Mouse (Mus musculus): ENCODE measurements around the gene Efcc1.

The Efcc1 gene

DNA sequence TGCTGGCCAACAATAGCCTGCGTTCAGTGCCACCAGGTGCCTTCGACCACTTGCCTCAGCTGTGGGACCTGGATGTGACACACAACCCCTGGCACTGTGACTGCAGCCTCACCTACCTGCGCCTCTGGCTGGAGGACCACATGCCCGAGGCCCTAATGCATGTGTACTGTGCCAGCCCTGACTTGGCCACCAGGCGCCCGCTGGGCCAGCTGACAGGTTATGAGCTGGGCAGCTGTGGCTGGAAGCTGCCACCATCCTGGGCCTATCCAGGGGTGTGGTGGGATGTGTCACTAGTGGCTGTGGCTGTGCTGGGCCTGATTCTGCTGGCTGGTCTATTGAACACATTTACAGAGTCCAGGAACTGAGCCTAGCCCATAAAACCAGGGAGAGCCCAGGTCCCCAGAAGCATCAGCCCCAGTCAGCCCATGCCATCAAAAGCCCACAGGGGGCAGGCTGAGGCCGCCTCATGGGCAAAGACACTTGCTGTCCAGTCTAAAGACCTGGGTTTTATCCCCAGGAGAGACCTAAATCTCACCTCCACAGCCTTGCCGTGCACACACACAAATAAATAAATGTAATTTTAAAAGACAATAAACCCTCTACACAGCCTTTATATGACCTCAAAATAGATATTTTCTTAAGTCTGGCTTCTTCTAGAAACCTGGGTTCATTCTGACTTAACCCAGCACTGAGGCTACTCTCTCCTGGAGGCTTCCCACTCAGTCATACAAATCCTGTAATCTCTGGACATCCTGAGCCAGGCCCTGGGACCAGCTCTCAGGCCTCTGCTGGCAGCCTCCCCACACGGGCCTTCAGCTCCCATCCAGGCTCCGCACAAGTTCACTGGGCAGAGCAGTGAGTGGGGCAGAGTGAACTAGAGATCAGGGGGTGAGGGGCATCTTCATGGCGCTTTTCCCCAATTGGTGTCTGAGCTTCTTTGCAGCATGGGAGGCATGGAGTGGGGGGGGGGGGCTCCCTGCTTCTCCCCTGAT, 48.8 kb downstream of the Efcc1 start:
- no peak for DNase-seq (ENCODE audit: low spot score)

DNA sequence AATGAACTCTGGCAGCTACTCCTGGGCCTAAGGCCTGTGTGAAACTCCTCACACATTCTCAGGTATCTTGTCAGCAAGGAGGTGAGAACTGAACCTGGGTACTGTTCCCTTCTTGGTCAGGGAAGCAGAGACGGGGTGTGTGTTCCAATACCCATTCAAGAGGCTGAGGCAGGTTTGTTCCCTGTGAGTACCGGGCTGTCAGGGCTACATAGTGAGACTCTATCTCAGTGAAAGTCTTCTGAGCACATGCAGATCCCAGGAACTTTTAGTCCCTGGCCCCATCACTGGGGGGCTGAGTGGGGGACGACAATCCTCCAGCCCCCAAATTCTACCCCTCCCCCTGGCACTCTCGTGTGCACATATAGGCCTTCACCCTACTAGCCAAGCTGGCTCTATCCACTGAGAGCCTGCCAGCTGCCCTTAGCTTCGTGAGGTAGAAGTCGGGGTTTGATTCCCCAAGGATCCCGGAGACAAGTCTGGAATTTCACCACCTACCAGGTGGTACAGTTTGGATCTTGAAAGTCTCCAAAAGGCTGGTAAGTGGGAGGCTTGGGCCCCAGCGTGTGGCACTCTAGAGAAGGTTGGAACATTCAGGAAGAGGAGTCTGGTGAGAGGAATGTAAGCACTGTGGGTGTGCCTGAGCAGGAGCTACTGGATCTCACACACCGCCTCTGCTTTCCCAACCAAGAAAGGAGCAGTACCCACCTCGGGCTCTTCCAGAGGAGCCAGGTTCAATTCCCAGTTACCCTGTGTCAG, 50.1 kb downstream of the Efcc1 start:
- no peak for DNase-seq (ENCODE audit: low spot score)

DNA sequence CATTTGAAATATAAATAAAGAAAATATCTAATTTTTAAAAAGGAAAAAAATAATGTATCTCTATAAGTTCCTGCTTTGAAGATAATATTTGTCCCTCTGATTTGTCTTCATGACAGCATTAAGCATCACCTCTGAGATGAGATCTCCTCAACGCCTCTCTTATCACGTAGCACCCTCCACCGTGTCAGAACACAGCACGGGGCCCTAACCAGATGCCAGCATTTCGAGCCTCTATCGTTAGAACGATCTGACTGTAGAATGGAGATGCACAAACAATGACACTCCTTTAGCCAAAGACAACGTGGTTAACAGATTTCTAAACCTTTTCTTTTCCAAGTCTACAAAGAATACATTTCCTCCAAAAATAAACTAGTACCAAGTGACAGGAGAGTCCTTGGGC, 53.4 kb downstream of the Efcc1 start:
- no peak for DNase-seq (ENCODE audit: low spot score)

DNA sequence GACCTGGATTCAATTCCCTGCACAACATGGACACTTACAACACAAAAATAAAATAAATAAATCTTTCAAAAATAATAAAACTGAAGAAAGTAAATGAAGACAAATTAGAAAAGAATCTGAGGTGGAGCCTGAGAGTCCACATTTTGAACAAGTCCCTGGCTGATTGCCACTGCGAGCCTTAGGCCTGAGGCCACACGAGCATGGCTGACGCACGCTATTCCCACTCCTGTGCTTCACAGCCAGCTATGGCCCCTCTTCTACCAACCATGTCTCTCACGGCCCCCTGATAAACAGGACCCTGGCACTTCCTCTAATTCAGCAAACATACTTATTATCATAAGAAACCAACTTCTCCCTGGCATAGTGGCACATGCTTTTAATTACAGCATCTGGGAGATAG, 56.0 kb downstream of the Efcc1 start:
- DNase-seq (ENCODE audit: low spot score) = no peak

DNA sequence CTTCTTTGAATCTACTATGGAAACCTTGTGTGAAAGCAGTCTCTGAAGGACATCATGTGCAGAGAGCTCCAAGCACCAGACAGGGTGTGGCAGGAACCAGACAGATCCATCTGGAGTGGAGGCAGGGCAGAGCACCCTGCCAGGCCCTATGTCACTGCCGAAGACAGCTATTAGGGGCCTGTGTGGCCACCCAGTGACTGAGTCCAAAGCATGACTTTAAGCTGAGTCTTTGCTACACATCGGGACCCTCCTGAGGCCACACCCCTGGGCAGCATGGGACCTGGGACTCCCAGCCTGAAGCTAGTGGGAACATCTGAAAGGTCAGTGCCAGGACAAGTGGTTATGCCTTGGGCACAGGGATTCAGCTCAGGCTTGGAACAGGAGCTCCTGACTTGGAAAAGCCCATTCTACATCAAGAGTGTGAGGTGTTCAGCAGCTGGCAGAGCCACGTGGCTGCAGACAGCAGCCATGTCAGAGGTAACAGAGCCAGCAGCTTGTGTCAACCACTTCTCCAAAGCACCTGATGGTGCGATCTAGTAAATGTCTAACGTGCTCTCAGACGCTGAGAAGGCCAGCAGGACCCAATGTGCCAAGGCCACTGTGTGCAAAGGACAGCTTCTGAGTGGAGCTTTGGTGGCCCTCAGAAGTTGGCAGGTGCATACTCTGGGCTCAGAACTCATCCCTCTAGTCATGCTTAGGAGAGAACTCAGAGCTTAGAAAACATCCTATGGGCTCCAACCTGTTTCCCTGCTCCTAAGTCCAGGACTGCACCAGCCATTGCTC, 56.6 kb downstream of the Efcc1 start:
- DNase-seq (ENCODE audit: low spot score) = no peak

DNA sequence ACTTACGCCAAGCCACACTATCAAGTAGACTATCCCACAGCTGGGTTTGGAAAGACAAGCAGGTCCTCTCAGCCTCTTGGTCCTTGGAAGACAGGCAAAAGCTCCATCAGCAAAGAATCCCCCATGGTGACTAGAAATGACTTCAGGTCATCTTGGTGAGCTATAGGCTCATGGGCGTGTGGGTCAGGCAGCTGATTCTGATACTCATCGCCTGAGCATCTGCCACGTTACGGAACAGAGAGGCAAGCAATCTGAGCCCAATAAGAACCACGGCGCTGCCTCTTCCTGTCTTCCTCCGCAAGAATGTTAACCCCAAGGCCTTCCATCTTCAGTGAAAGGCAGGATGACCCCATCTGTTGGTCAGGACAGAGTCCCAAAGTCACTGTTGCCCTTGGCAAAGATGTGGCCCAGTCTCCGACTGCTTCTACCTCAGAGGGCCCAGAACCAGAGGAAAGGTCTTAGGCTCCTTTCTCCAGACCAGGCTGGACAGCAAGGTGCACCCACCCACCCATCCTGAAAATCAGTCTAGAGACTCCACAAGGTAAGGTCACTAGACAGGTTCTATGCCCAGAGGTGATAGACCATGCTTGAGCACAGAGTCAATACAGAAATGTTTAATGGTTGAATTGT, 57.7 kb downstream of the Efcc1 start:
- DNase-seq (ENCODE audit: low spot score) = no peak

DNA sequence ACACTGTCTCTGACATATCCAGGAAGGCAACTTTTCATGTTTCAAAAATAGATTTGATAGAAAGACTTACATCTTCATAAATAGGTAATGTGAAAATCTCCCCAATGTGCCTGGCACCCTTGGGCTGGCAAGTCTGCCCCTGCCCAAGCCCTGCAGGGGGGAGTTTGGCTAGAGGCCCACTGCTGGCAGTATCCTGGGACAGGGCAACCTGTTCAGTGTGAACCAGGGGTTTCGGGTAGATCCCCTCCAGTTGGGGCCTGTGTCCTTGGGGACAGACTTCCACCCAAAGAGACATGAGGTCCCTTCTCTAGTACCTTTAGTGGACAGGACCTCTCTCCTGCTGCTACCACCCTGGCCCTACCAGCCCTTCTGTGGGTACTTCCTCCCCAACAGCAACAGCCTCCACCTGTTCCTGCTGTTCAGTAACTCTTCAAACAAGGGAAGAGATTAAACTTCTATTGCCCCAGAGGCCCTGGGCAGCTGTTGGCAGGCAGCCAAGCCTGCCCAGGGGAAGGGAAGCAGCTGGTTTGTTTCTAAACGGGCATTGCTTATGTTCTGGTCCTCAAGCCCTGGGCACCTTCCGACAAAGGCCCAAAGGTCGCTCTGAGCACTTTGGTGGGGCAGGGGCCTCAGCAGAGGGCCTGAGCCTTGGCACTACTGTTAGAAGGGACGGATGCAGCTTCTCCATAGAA, 58.4 kb downstream of the Efcc1 start:
- peak; percentile 57 for DNase-seq (ENCODE audit: low spot score)

DNA sequence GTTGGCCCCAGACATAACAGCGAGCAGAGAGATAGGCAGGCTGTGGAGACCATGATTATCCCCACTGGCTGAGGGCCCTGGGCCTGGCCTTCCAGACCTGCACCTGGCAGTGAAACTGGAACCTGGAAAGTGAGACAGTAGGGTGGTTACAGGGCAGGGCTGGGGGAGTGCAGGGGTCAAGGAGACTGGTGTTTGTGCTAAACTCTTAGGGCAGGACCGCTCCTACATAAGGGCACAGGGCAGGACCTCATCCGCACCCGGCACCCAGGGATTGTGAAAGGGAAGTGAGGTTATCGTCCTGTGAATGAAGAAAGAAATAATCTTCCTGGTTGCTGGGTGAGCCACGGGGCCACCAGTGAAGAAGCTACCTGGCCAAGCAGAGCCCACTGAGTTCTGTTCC, 59.1 kb downstream of the Efcc1 start:
- DNase-seq (ENCODE audit: low spot score) = no peak

DNA sequence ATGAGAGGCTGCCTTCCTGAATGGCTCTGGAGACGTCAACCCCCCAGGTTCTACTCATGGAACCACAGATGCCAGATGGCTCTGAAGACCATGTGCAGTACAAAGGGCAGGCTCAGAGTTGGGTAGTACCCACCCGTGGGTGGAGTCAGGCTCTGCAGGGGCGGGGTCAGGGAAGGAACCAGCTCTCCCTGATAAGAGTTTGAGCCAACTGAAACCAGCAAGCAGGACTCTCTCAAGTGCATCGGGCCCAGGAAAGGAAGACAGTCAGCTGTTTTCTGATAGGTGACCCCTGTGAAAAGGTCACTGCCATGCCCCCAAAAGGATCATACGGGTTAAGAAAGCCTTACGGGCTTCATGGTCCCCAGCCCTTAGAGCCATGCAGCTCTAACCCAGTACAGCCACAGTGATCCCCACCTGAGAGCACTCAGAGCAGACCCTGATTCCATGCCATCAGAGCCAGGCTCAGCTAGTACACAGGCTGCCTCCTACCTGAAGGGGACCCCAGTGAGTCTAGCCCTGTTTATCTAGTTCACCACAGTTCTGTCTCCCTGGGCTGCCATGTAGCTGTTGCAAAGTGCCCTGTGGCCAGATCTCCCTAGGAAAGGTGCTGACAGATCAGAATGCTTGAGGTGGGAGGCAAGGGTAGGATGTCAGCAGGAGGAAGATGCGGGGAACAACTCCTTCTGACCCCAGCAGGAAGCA, 60.3 kb downstream of the Efcc1 start:
- DNase-seq (ENCODE audit: low spot score) = no peak

DNA sequence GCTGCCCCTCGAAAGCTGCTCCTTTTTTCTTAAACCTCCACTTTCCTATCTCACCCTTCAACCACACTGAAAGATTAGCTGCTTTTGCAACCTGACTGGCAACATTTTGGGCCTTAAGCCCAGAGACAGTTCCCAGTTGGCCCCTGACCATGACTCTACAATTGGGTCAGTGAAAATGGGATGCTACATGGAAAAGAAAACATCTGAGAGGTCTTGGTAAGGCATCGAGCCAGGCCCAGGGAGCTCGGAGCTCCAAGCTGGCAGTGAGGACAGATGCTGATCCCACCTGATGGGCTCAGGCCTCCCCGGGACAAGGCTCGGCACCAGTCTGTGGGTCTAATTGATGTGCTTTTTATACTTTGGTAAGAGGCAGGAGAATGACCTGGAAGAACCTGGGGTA, 61.2 kb downstream of the Efcc1 start:
- no peak for DNase-seq (ENCODE audit: low spot score)

DNA sequence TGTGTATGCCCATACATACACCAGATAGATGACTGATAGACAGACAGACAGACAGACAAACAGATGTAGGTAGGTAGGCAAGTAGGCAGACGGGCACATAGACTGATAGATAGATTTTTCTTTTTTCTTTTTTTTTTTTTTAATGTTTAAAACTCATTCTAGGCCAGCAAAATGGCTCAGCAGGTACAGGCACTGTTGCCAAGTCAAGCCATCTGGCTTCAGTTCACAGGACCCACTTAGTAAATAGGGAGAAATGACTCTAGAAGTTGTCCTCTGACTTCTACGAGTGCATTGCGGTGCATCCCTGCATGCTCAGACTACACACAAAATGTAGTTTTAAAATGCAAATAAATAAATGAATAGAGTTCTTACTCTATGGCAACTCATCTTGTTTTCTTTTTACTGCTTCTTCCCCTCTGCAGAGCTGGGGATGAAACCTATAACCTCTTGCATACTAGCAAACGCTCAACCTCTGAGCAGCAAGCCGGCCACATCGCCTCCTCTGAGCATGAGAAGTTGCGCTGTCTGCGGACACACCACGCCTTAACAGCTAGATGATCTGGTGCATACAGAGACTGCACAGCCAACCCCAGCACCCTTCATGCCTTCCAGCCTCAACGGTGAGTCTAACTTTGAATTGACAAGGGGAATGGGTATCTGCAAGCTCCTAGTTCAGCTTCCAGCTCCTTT, 63.3 kb downstream of the Efcc1 start:
- no peak for DNase-seq (ENCODE audit: low spot score)

DNA sequence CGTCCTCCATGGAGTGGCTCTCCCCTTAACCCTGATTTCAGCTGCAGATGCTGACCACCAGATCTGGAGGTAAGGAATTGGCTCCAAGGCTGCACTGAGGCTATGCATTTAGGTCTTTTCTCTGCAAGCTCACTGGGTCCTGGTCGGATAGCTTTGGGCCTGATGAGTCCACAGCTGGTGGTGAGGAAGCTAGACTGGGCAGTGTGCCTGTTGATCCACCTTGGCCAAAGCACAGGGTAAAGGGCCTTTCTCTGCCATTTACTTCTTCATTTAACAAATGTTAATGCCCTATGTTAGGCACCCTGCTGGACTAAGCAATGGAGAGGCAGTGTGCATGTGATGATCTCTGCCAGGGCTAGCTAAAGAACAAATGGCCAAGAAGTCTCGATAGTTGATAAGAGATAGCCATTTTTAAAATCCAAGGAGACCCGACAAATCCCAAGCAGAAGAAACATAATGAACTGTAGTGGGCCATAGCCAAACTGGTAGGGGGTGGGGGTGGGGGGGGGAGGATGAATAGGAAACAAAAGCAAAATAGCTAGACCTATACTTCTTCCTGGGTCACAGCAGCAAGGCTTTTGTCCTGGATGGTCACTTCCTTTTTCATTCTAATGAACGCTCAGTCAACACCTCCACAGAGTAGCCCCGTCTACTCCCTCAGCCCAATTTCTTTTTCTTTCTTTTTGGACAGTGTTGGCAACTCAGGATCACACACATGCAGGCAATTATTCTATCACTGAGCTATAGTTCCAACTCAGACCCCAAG, 64.9 kb downstream of the Efcc1 start:
- DNase-seq (ENCODE audit: low spot score) = no peak

DNA sequence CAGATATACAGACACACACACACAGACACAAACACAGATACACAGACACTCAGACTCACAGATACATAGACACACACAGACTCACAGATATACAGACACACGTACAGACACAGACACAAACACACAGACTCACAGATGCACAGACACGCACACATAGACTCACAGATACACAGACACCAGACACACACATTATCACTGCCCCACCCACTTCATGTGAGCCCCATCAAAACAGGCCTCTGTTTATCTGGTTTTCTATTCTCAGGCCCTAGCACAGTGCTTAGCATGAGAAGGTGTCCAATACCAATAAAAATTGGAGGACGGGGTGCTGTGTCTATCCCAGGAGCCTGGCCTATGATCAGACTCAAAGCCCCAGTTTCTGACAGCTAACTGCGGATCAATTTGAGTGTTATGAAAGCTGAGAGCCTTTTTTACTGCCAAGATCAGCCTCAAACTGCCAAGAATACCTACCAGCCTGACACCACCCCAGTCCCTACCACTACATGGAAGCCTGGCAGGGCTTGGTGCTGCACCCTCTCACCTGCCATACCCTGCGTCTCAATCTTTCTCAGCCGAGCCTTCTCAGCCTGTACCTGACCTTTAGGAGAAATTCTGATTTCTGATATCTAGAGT, 65.7 kb downstream of the Efcc1 start:
- no peak for DNase-seq (ENCODE audit: low spot score)

DNA sequence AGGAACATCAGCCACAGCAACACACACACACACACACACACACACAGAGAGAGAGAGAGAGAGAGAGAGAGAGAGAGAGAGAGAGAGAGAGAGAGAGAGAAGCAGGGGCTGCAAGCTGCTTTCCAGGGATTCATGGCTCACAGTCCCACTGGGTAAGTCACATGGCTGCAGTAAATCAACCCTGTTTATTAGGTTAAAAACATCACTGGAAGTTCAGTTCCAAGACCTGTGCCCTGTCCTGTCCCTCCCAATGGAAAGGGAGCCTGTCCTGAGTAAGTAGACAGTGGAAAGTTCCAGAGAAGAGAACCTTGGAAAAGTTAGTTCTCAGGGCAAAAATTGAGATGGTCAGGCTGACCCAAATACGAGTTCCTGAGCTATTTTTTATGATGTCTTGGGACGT, 66.7 kb downstream of the Efcc1 start:
- no peak for DNase-seq (ENCODE audit: low spot score)

DNA sequence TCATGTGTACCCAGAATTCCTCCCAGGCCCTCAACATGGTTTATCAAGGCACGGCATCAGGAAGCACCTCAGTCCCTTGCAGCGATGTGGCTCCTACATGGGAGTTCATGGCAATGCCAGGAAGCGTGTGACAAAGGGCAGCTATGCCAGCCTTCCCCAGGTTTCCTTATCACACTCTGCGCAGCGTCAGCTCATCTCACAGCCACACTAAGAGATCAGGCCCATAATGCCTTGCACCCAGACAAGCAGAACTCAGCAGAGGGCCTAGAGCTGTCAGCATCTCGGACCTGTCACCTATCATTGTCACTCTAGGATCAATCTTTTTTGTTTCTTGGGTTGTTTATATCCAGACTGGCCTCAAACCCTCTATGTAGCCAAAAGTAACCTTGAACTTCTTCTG, 68.9 kb downstream of the Efcc1 start:
- no peak for DNase-seq (ENCODE audit: low spot score)

DNA sequence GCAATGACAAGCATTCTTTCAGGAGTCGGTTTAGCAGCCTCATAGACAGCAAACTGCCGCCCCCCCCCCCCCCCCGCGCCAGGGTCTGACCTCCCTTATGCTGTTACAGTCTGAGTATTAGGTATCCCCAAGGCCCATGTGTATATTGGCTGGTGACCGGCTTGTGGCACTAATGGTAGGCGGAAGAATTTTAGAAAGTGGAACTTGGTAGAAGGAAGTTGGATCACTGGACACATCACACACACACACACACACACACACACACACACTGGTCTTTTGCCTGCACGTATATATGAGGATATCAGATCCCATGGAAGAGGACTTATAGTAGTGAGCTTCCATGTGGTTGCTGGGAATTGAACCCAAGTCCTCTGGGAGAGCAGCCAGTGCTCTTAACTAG, 71.8 kb downstream of the Efcc1 start:
- no peak for DNase-seq (ENCODE audit: low spot score)

DNA sequence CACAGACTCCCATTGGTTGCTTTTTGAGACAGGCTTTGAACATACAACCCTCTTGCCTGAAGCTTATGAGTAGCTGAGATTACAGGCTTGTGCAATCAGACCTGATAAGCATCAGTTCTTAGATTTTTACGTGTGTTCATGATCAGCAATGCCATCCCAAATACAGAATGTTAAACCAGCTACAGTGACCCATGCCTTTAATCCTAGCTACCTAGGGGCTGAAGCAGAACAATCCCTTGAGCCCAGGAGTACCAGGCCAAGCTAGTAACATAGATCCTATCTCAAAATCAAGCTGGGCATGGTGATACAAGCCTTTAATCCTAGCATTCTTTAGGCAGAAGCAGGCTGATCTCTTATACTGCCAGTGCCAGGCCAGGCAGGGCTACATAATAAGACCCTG, 73.4 kb downstream of the Efcc1 start:
- DNase-seq (ENCODE audit: low spot score) = no peak

DNA sequence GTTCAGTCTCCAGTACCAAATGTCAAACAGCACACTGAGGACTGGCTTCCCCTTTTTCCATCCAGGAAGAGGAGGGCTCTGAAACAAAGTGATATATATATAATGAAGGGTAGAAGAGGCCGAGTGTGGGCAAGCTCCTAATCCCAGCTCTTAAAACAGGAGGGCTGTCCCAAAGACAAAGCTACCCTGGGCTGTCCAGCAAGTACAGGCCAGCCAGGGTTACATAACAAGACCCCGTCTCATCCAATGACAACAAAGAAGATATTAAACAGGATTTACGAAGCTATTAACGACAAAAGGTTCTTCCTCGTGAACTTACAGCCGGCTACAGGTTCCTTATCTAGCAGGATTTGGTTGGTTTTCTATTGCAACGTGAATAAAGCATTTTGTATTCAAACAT, 74.2 kb downstream of the Efcc1 start:
- no peak for DNase-seq (ENCODE audit: low spot score)

DNA sequence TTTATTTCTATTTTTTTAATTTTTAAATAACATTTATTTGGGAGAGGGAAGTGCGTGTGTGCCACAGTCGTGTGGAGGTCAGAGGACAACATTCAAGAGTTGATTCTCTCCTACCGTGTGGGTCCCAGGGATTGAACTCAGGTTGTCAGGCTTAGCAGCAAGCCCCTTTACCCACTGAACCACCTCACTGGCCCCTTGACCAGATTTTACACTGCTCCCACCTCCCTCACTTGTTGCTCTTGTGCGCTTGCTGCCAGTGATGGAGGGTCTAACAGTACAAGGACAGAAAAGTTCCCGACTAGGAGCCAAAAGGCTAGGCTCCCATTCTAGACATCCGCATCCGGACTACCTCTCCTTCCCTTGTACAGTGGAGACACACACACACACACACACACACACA, 74.8 kb downstream of the Efcc1 start:
- no peak for DNase-seq (ENCODE audit: low spot score)

Data from lung, postnatal 25 days (tissue).